In the genomic region with DNA sequence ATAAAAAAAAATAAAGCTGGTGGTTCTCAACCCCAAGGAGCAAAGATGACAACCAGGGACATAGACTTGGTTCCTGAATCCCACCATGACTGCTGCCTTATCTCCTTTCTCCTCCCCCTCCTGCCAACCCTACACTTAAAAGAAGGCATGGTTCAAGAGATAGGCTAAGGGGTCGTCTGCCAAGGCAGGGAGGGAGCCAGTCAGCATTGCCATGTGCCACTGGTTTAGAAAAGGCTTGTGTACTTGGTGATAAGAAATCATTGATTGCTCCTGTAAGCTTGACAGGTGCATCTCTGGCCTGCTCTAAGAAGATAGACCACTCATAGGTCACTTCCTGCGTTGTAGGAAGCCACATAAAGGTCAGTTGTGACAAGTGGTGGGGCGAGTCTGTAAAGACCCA, we compare ENCODE assay signal across 28 mouse cellular contexts. TPM values are rescaled to one million over a fixed set of nuclear protein-coding genes. Genes with fewer than 3 reads are reported as not detected.
A peak's percentile ranks its signal among the peaks of the same experiment; 100 is the strongest.
DNase-seq lines count a peak whose midpoint lies in the region; ATAC-seq lines count a peak whose summit lies in the region.
"Had no signal": no experiment of that assay in that cellular context is flagged by ENCODE, and none has a peak within 500 bp of the region (broad histone marks: within the 10 kb centered on the region; RNA-seq: fewer than 3 reads in every experiment).

No protein-coding gene starts in this region.

- no peaks in the 10 kb centered on the region for H3K27me3 ChIP-seq in liver, embryonic 11.5 days (replicated peaks; ENCODE audit: control insufficient read depth, insufficient read depth, low read length)
- H3K27me3 ChIP-seq in liver, embryonic 16.5 days (ENCODE audit: control insufficient read depth, insufficient read depth, low read depth, low read length): no peaks in the 10 kb centered on the region
- H3K27me3 ChIP-seq in intestine, embryonic 15.5 days (replicated peaks): no peaks in the 10 kb centered on the region
- H3K27me3 ChIP-seq: embryonic facial prominence, embryonic 13.5 days; heart, embryonic 15.5 days; hindbrain, embryonic 12.5 days; limb, embryonic 12.5 days; midbrain, embryonic 12.5 days; neural tube, embryonic 13.5 days; stomach, embryonic 15.5 days had no signal

- peak; percentile 21 to 30 for DNase-seq in spleen, postnatal 36 days (ENCODE audit: low spot score in 2 of 2)
- no peak for DNase-seq in spleen, postnatal 4 days (ENCODE audit: low spot score in 2 of 2)
- no peak for DNase-seq in liver, embryonic 11.5 days (ENCODE audit: low spot score)
- DNase-seq in thymus, postnatal 36 days: no peak
- DNase-seq in kidney, adult 11 months: no peak
- DNase-seq: adrenal gland, postnatal 10 days; B cell, adult 2 months; cerebellum, adult 9-10 months; gastrocnemius, postnatal 14 days; heart, postnatal 36 days; kidney, postnatal 25 days; lung, adult 18-20 months had no signal

- H3K4me2 ChIP-seq in liver, embryonic 11.5 days: peak overlapping the region; percentile 91
- H3K4me2 ChIP-seq in liver, embryonic 16.5 days (ENCODE audit: low read depth, low read length): peak overlapping the region; percentile 95
- H3K4me2 ChIP-seq in intestine, embryonic 15.5 days (replicated peaks): no peak overlapping the region
- H3K4me2 ChIP-seq: embryonic facial prominence, embryonic 13.5 days; heart, embryonic 15.5 days; hindbrain, embryonic 12.5 days; limb, embryonic 12.5 days; midbrain, embryonic 12.5 days; neural tube, embryonic 13.5 days; stomach, embryonic 15.5 days had no signal

- peak; percentile 76 for ATAC-seq in liver, embryonic 11.5 days (replicated peaks; ENCODE audit: low FRiP score)
- ATAC-seq in liver, embryonic 16.5 days (ENCODE audit: low read depth): peak; percentile 31
- no peak for ATAC-seq in intestine, embryonic 15.5 days
- ATAC-seq: forebrain, embryonic 14.5 days; hindbrain, postnatal 0 days; intestine, embryonic 16.5 days; lung, postnatal 0 days had no signal

- peak overlapping the region; percentile 58; the same call in 1 of the 2 replicates for H3K9ac ChIP-seq in liver, embryonic 11.5 days (ENCODE audit: low read depth, low read length)
- 0 out of 2 replicates have a peak overlapping the region, but pooled peaks have one; percentile 1 for H3K9ac ChIP-seq in liver, embryonic 16.5 days (ENCODE audit: low read depth, low read length)
- H3K9ac ChIP-seq in intestine, embryonic 15.5 days: no peak overlapping the region
- H3K9ac ChIP-seq: embryonic facial prominence, embryonic 13.5 days; heart, embryonic 15.5 days; hindbrain, embryonic 12.5 days; limb, embryonic 12.5 days; midbrain, embryonic 12.5 days; neural tube, embryonic 13.5 days; stomach, embryonic 15.5 days had no signal

- WGBS in liver, embryonic 11.5 days: 21% methylated on average over 3 of the region's 3 CpGs
- WGBS in liver, embryonic 16.5 days (ENCODE audit: insufficient replicate concordance): 20% methylated on average over 3 of the region's 3 CpGs
- 40% methylated on average over 3 of the region's 3 CpGs for WGBS in intestine, embryonic 15.5 days

- peaks cover 59% of the 10 kb centered on the region for H3K4me1 ChIP-seq in liver, embryonic 11.5 days (replicated peaks; ENCODE audit: control insufficient read depth, insufficient read depth, low read length)
- H3K4me1 ChIP-seq in liver, embryonic 16.5 days (ENCODE audit: control insufficient read depth, low read depth, low read length): peaks cover 65% of the 10 kb centered on the region
- peaks cover 27% of the 10 kb centered on the region for H3K4me1 ChIP-seq in intestine, embryonic 15.5 days (replicated peaks)

- peak overlapping the region; percentile 98 for H3K27ac ChIP-seq in liver, embryonic 11.5 days (ENCODE audit: low read depth, low read length)
- H3K27ac ChIP-seq in liver, embryonic 16.5 days (ENCODE audit: low read length): peak overlapping the region; percentile 89
- H3K27ac ChIP-seq in intestine, embryonic 15.5 days: no peak overlapping the region
- H3K27ac ChIP-seq: embryonic facial prominence, embryonic 13.5 days; heart, embryonic 15.5 days; hindbrain, embryonic 12.5 days; hindbrain, postnatal 0 days; layer of hippocampus, adult 2 months; left cerebral cortex, adult 2 months; limb, embryonic 12.5 days; macrophage; midbrain, embryonic 12.5 days; neural tube, embryonic 13.5 days; stomach, embryonic 15.5 days had no signal

- no peaks in the 10 kb centered on the region for H3K9me3 ChIP-seq in liver, embryonic 11.5 days (ENCODE audit: control insufficient read depth, low read length)
- no peaks in the 10 kb centered on the region for H3K9me3 ChIP-seq in liver, embryonic 16.5 days (replicated peaks; ENCODE audit: control insufficient read depth, low read length)
- no peaks in the 10 kb centered on the region for H3K9me3 ChIP-seq in intestine, embryonic 15.5 days
- H3K9me3 ChIP-seq: embryonic facial prominence, embryonic 13.5 days; heart, embryonic 15.5 days; hindbrain, embryonic 12.5 days; limb, embryonic 12.5 days; midbrain, embryonic 12.5 days; neural tube, embryonic 13.5 days; stomach, embryonic 15.5 days had no signal

- H3K4me3 ChIP-seq in liver, embryonic 11.5 days (ENCODE audit: low read depth, low read length): peak overlapping the region; percentile 97
- H3K4me3 ChIP-seq in liver, embryonic 16.5 days (ENCODE audit: low read depth, low read length): peak overlapping the region; percentile 86; the same call in 1 of the 2 replicates
- no peak overlapping the region for H3K4me3 ChIP-seq in intestine, embryonic 15.5 days (replicated peaks)
- H3K4me3 ChIP-seq: embryonic facial prominence, embryonic 13.5 days; heart, embryonic 15.5 days; hindbrain, embryonic 12.5 days; layer of hippocampus, adult 2 months; left cerebral cortex, adult 2 months; limb, embryonic 12.5 days; midbrain, embryonic 12.5 days; neural tube, embryonic 13.5 days; stomach, embryonic 15.5 days had no signal

- H3K36me3 ChIP-seq in liver, embryonic 11.5 days (ENCODE audit: control insufficient read depth, insufficient read depth, low read length): peaks cover 9% of the 10 kb centered on the region; the same call in 1 of the 2 replicates
- H3K36me3 ChIP-seq in liver, embryonic 16.5 days (ENCODE audit: control insufficient read depth, insufficient read depth): peaks cover 7% of the 10 kb centered on the region; the same call in 1 of the 2 replicates
- H3K36me3 ChIP-seq in intestine, embryonic 15.5 days: no peaks in the 10 kb centered on the region; the same call in 1 of the 2 replicates
- H3K36me3 ChIP-seq: neural tube, embryonic 13.5 days had no signal

RNA-seq across cellular contexts. Expression of a gene that starts 4.9 kb away (rescaled TPM):
- 58.8 and 61.8 TPM in 2 replicates for polyA plus RNA-seq in liver, embryonic 11.5 days (2014; fragmentation: Nextera tagmentation; extraction: Ambion mirVana)
- 26.2 and 28.5 TPM in 2 replicates for polyA plus RNA-seq in liver, embryonic 16.5 days (2015; fragmentation: Nextera tagmentation; extraction: Ambion mirVana)
- 27.4 and 29.9 TPM in 2 replicates for polyA plus RNA-seq in intestine, embryonic 15.5 days (2015; fragmentation: Nextera tagmentation; extraction: Ambion mirVana)

RNA-seq across cellular contexts. Expression of a gene that starts 7.8 kb away (rescaled TPM):
- polyA plus RNA-seq in liver, embryonic 11.5 days (2014; fragmentation: Nextera tagmentation; extraction: Ambion mirVana): 25.9 and 28.3 TPM in 2 replicates
- 19.2 and 21.6 TPM in 2 replicates for polyA plus RNA-seq in liver, embryonic 16.5 days (2015; fragmentation: Nextera tagmentation; extraction: Ambion mirVana)
- 18.7 and 19.4 TPM in 2 replicates for polyA plus RNA-seq in intestine, embryonic 15.5 days (2015; fragmentation: Nextera tagmentation; extraction: Ambion mirVana)

RNA-seq across cellular contexts. Expression of a gene that starts 24.9 kb away (rescaled TPM):
- polyA plus RNA-seq in liver, embryonic 11.5 days (2014; fragmentation: Nextera tagmentation; extraction: Ambion mirVana): 306 and 326 TPM in 2 replicates
- polyA plus RNA-seq in liver, embryonic 16.5 days (2015; fragmentation: Nextera tagmentation; extraction: Ambion mirVana): 116 and 125 TPM in 2 replicates
- 261 and 272 TPM in 2 replicates for polyA plus RNA-seq in intestine, embryonic 15.5 days (2015; fragmentation: Nextera tagmentation; extraction: Ambion mirVana)

RNA-seq across cellular contexts. Expression of a gene that starts 36.5 kb away (rescaled TPM):
- 32.9 and 34.1 TPM in 2 replicates for polyA plus RNA-seq in liver, embryonic 11.5 days (2014; fragmentation: Nextera tagmentation; extraction: Ambion mirVana)
- polyA plus RNA-seq in liver, embryonic 16.5 days (2015; fragmentation: Nextera tagmentation; extraction: Ambion mirVana): 10.2 and 11.8 TPM in 2 replicates
- 37.6 and 39.0 TPM in 2 replicates for polyA plus RNA-seq in intestine, embryonic 15.5 days (2015; fragmentation: Nextera tagmentation; extraction: Ambion mirVana)

RNA-seq across cellular contexts. Expression of a gene that starts 36.8 kb away (rescaled TPM):
- polyA plus RNA-seq in liver, embryonic 11.5 days (2014; fragmentation: Nextera tagmentation; extraction: Ambion mirVana): 0.32 and 0.74 TPM in 2 replicates
- 0.14 and 0.15 TPM in 2 replicates for polyA plus RNA-seq in liver, embryonic 16.5 days (2015; fragmentation: Nextera tagmentation; extraction: Ambion mirVana)
- 0.74 and 0.90 TPM in 2 replicates for polyA plus RNA-seq in intestine, embryonic 15.5 days (2015; fragmentation: Nextera tagmentation; extraction: Ambion mirVana)

Comparison
In these comparisons a context has a peak if more than half of its experiments do, and no peak if none do; other contexts are left out.
1. DNase-seq: peak in spleen, postnatal 36 days (2 of 2); none in spleen, postnatal 4 days (0 of 2), liver, embryonic 11.5 days (single experiment), thymus, postnatal 36 days (0 of 2) and kidney, adult 11 months (single experiment).